Mouse (Mus musculus): ENCODE results near the gene Ccdc158.

GRCm38 (mm10) chr5:92718856-92719255 lies 43.8 kb upstream of the Ccdc158 start:
- no peak for TF ChIP-seq POLR2A (IDR thresholded peaks at IDR 0.05; ENCODE audit: insufficient read length, low read depth)
- no peak for TF ChIP-seq TCF12 (IDR thresholded peaks at IDR 0.05; ENCODE audit: insufficient read depth, poor library complexity, severe bottlenecking)
- no peak for TF ChIP-seq POLR2AphosphoS2 (IDR thresholded peaks at IDR 0.05; ENCODE audit: insufficient read length, low read depth)
- TF ChIP-seq MYOD1 (IDR thresholded peaks at IDR 0.05; ENCODE audit: control insufficient read depth in 1 of 3, insufficient read length in 2 of 3, low read depth in 2 of 3), result no peak
- no peak for TF ChIP-seq TCF3 (IDR thresholded peaks at IDR 0.05; ENCODE audit: insufficient read length, low read depth)
- TF ChIP-seq MAX (IDR thresholded peaks at IDR 0.05; ENCODE audit: low read depth), result no peak
- no peak for TF ChIP-seq CEBPB (IDR thresholded peaks at IDR 0.05; ENCODE audit: insufficient read depth, poor library complexity, severe bottlenecking)
- TF ChIP-seq SRF (IDR thresholded peaks at IDR 0.05; ENCODE audit: control insufficient read depth, insufficient read length, low read depth), result no peak
- no peak for TF ChIP-seq MYOG (IDR thresholded peaks at IDR 0.05; ENCODE audit: control insufficient read depth in 1 of 3, insufficient read depth in 1 of 3, insufficient read length in 2 of 3, low read depth in 2 of 3)
- no peak for TF ChIP-seq USF1 (IDR thresholded peaks at IDR 0.05; ENCODE audit: low read depth)
- TF ChIP-seq E2F4 (IDR thresholded peaks at IDR 0.05; ENCODE audit: insufficient read depth), result no peak
